Mouse (Mus musculus) heart, postnatal 0 days (tissue): ENCODE measurements around the gene Supt3.

Source experiments
- CTCF ChIP-seq: IDR thresholded peaks from 2 replicates; pipeline ENCODE4 v1.5.1; 2016; ENCODE audit warnings: antibody characterized with exemption, control low read depth, low read depth
- EP300 ChIP-seq: IDR thresholded peaks from 2 replicates; pipeline ENCODE4 v1.6.1; 2016; ENCODE audit warnings: antibody characterized with exemption, low read depth

- TF ChIP-seq CTCF, result no peak
- no peak for TF ChIP-seq EP300
Measured at GRCm38 (mm10) chr17:45007461-45007860, 230.5 kb downstream of the Supt3 start.
